Mouse (Mus musculus) C2C12 (cell line): ENCODE results near the gene Mthfr. TPM values are rescaled to one million over a fixed set of nuclear protein-coding genes. Genes with fewer than 3 reads are reported as not detected.

Source experiments
- H3K27me3 ChIP-seq: one replicate; pipeline ENCODE4 v1.6.1; 2011; ENCODE audit not compliant: control insufficient read depth, insufficient read depth, insufficient read length
- H3K36me3 ChIP-seq: one replicate; pipeline ENCODE4 v1.6.1; 2011; ENCODE audit not compliant: control insufficient read depth, insufficient read depth
- H3K4me3 ChIP-seq: one replicate; pipeline ENCODE4 v1.5.1; 2011; ENCODE audit warnings: mild to moderate bottlenecking, control low read depth; ENCODE audit not compliant: poor library complexity, insufficient read depth, severe bottlenecking
- H3K79me2 ChIP-seq: one replicate; pipeline ENCODE4 v1.6.1; 2011; ENCODE audit not compliant: control insufficient read depth, insufficient read depth
- H3K79me3 ChIP-seq: one replicate; pipeline ENCODE4 v1.6.1; 2011; ENCODE audit warnings: low read depth, control low read depth
- H3ac ChIP-seq: one replicate; pipeline ENCODE3; 2011; ENCODE audit warnings: low read depth; ENCODE audit not compliant: control insufficient read depth, insufficient read length
- CEBPB ChIP-seq: IDR thresholded peaks from one replicate; pipeline ENCODE4 v1.6.1; 2011; ENCODE audit warnings: low read depth, mild to moderate bottlenecking, control low read depth, moderate library complexity
- CTCF ChIP-seq: IDR thresholded peaks from one replicate; pipeline ENCODE4 v1.5.1; 2011; ENCODE audit not compliant: control insufficient read depth, insufficient read depth, insufficient read length
- FOSL1 ChIP-seq: IDR thresholded peaks from one replicate; pipeline ENCODE4 v1.8.0; 2011; ENCODE audit warnings: mild to moderate bottlenecking, low read length; ENCODE audit not compliant: poor library complexity, insufficient read depth, severe bottlenecking
- MAX ChIP-seq: IDR thresholded peaks from one replicate; pipeline ENCODE4 v1.6.1; 2011; ENCODE audit warnings: mild to moderate bottlenecking, control low read depth
- MYOD1 ChIP-seq: IDR thresholded peaks from one replicate; pipeline ENCODE4 v1.6.1; 2011; ENCODE audit warnings: low read depth; ENCODE audit not compliant: control insufficient read depth, insufficient read length
- MYOG ChIP-seq: IDR thresholded peaks from one replicate; pipeline ENCODE4 v1.6.1; 2011; ENCODE audit not compliant: control insufficient read depth, insufficient read length; ENCODE audit errors: extremely low read depth
- USF1 ChIP-seq: IDR thresholded peaks from one replicate; pipeline ENCODE4 v1.6.1; 2011; ENCODE audit warnings: low read depth, mild to moderate bottlenecking, control low read depth, moderate library complexity
- polyA plus RNA-seq: library from polyadenylated mRNA; unstranded; fragments of >200 nt; fragmentation: generic; extraction: Trizol; gene quantifications from one replicate; pipeline ENCODE4 v1.2.1, GENCODE M21; 2012; ENCODE audit warnings: missing spikeins

Gene Mthfr
- polyA plus RNA-seq, 1 experiment = 16.1 TPM

DNA sequence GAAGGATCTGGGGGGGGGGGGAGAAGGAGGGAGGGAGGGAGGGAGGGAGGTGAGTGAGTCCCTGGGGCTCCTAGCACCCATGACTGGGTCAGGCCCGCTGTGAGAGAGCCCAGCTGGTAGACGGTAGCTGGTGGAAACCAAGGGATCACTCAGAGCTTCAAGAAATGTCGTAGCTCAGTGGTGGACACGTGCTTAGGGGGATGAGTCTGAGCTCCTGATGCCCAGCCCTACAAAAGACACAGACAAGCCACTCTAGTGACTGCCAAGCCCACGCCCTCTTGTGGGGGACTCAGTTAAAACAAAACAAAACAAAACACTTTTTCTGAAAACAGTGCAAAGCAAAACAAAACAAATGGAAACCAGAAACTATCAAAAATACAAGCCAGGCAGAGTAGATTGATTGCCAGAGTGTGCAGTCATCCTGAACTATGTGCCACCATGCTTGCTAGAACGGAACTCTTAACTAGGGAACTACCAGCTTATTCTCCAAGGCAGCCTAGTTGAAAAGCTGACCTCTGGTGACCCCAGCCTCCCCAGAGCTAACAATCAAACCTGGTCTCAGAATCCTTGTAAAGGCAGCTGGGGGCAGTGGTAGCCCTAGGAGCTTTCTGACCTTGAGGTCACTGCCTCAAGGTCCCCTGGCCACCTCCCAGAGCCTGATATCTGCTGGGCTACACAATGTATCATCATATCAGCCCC is 27.0 kb downstream of the Mthfr start:
- Histone ChIP-seq H3K79me2 (no peaks in the 10 kb centered on the region), H3K36me3 (no peaks in the 10 kb centered on the region), H3K4me3 (no peak overlapping the region), H3ac (no peak overlapping the region), H3K79me3 (no peaks in the 10 kb centered on the region), H3K27me3 (no peaks in the 10 kb centered on the region)
- TF ChIP-seq MYOD1 (no peak), USF1 (no peak), CEBPB (no peak), FOSL1 (no peak), MYOG (no peak), CTCF (no peak), MAX (no peak)

DNA sequence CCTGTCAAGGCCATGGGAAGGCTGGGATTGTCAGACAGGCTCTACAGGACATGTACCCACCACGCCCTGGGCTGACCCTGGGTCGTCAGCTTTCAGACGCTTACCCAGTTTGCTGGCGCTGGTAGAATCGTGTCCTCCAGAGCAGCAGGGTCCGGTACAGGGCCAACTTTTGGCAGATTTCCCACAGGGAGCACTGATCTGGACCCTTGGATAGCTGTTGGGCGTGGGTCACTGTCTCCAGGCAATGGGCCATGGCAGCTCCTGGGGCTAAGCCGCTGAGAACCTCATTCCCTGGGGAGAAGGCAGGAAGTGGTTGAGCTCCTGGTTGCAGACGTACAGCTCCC is 27.5 kb downstream of the Mthfr start:
- Histone ChIP-seq H3K79me2 (no peaks in the 10 kb centered on the region), H3K79me3 (no peaks in the 10 kb centered on the region), H3K27me3 (no peaks in the 10 kb centered on the region), H3ac (no peak overlapping the region), H3K4me3 (no peak overlapping the region), H3K36me3 (no peaks in the 10 kb centered on the region)
- TF ChIP-seq USF1 = no peak
- TF ChIP-seq MAX = peak; percentile 21

DNA sequence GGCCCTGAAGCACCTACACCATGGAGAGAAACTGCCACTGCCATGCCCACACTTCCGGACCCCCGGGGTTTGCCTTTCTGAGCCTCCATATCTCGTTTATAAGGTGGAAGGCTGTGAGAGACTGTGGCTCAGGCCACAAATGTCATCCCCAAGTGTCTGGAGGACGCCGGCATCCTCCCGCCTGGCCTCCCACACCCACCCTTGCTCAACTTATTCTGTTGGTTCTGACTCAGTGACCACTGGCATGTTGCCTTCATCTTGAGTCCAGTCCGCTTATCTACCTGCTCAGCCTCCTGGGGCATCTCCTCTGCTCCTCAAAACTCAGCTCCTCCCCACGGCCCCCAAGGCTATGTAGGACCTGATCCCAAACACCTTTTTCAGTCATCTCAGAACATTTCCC is 28.5 kb downstream of the Mthfr start:
- Histone ChIP-seq H3ac (no peak overlapping the region), H3K36me3 (no peaks in the 10 kb centered on the region), H3K79me3 (no peaks in the 10 kb centered on the region), H3K4me3 (no peak overlapping the region), H3K27me3 (no peaks in the 10 kb centered on the region), H3K79me2 (no peaks in the 10 kb centered on the region)
- TF ChIP-seq USF1 (no peak), CEBPB (peak; percentile 77)

DNA sequence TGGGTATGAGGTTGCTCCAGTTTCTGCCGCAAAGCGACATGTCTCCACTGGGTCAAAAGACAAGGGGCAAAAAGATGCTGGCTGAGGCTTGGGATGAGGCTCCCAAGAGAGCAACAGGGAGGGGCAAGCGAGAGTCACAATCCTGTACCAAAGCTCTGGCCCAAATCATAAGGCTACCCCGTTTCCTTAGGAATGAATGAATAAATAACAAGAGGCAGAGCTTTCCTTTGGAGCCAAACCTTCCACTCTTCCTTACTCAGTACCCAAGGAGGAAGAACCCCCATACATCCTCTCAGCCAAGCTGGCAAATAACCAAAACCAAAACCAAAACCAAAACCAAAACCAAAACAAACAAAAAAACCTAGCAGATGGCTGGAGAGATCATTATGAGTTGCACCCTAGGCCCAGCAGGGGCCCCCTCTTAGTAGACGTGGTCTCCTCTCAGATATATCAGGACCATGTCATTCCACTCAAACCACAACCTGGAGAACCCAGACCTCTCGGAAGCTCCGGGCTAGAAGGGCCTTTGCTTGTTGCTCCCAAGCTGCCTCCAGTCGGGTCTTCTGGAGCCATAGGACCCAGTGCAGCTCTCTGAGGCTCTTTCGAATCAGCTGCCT is 30.8 kb downstream of the Mthfr start:
- TF ChIP-seq CTCF (no peak), MYOG (no peak), FOSL1 (no peak), USF1 (no peak), CEBPB (no peak), MAX (no peak), MYOD1 (no peak)

DNA sequence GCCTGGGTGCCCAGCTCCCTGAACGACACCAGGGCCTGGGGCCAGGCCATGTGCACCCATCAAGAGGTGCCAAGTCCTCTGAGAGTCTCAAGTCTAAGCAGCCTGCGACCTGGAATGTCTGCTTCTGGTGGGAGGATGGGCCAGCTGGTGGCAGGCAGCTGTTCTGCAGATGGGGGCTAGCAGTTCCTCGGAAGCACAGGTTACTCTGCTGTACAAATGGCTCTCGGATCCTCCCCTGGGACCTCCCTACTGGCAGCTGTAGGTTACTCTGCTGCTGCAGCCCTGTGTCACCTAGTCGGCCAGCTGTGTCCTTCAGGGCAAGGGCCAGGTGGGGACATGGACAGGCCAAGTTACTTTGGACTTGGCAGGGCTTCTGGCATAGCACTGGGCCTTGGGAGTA is 32.6 kb downstream of the Mthfr start:
- TF ChIP-seq FOSL1 = no peak
- Histone ChIP-seq H3K36me3 (no peaks in the 10 kb centered on the region), H3K79me3 (no peaks in the 10 kb centered on the region), H3ac (no peak overlapping the region), H3K4me3 (no peak overlapping the region), H3K79me2 (no peaks in the 10 kb centered on the region), H3K27me3 (no peaks in the 10 kb centered on the region)

More for the DNA sequence above, 30.8 kb downstream of the Mthfr start:
- H3K79me3 ChIP-seq = no peaks in the 10 kb centered on the region
- H3K79me2 ChIP-seq = no peaks in the 10 kb centered on the region
- no peaks in the 10 kb centered on the region for H3K36me3 ChIP-seq
- no peak overlapping the region for H3ac ChIP-seq
- no peaks in the 10 kb centered on the region for H3K27me3 ChIP-seq
- no peak overlapping the region for H3K4me3 ChIP-seq

DNA sequence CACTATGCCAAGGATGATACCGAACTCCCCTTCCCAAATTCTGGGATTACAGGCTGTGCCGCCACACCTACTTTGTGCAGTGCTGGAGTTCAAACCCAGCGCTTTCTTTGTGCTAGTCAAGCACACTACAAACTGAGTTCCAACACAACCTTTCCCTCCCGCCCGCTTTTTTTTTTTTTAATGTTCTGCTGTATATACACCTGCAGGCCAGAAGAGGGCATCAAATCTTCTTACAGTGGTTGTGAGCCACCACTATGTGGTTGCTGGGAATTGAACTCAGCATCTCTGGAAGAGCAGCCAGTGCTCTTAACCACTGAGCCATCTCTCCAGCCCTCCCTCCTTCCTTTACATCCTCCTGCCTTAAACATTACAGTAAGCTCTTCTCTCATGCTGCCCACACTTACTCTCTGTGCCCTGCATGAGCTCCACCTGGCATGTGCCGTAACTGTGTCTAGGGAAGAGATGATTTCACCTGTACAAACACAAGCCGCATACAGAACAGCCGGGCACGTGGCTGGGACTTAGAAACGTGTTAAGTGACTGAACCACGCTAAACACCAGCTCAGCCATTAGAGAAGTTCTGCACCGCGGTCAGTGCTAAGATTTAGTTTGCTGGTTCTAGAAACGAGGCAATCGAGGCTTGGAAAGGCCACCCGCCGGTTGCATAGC is 35.8 kb downstream of the Mthfr start:
- H3K4me3 ChIP-seq = no peak overlapping the region
- H3ac ChIP-seq = no peak overlapping the region
- TF ChIP-seq USF1 (no peak), CTCF (no peak), MAX (no peak)
- no peaks in the 10 kb centered on the region for H3K79me2 ChIP-seq
- no peaks in the 10 kb centered on the region for H3K27me3 ChIP-seq
- no peaks in the 10 kb centered on the region for H3K79me3 ChIP-seq
- H3K36me3 ChIP-seq = no peaks in the 10 kb centered on the region
